Mouse (Mus musculus) embryonic facial prominence, embryonic 11.5 days (tissue): ENCODE results near the gene Rcn3. TPM values are rescaled to one million over a fixed set of nuclear protein-coding genes. Genes with fewer than 3 reads are reported as not detected.

Experiments
- ATAC-seq: fragments of 200-750 bp; cut with Nextera tagmentation; replicated peaks from 2 replicates; pipeline ENCODE4 v1.8.0; 2017; ENCODE audit warnings: low read depth; ENCODE audit not compliant: insufficient number of reproducible peaks, low FRiP score, low TSS enrichment
- DNase-seq: peaks from one replicate; pipeline ENCODE4 v3.0.0-alpha.2; 2015; ENCODE audit warnings: low spot score
- H3K27ac ChIP-seq: fragments of 300-500 bp; sonication (generic); replicated peaks from 2 replicates; pipeline ENCODE4 v1.5.1; 2014; ENCODE audit warnings: mild to moderate bottlenecking, low read depth, low read length, control low read depth
- H3K27me3 ChIP-seq: fragments of 300-500 bp; sonication (generic); 2 replicates; pipeline ENCODE4 v1.6.1; 2014; ENCODE audit warnings: mild to moderate bottlenecking, low read length, moderate library complexity, mixed read lengths; ENCODE audit not compliant: control insufficient read depth, insufficient read depth
- H3K36me3 ChIP-seq: fragments of 300-500 bp; sonication (generic); replicated peaks from 2 replicates; pipeline ENCODE4 v1.6.1; 2014; ENCODE audit warnings: low read depth, mild to moderate bottlenecking, low read length, moderate library complexity, mixed read lengths; ENCODE audit not compliant: control insufficient read depth, insufficient read depth
- H3K4me1 ChIP-seq: fragments of 300-500 bp; sonication (generic); 2 replicates; pipeline ENCODE4 v1.6.1; 2014; ENCODE audit warnings: low read length, mixed read lengths; ENCODE audit not compliant: control insufficient read depth, insufficient read depth
- H3K4me2 ChIP-seq: fragments of 300-500 bp; sonication (generic); 2 replicates; pipeline ENCODE4 v1.6.1; 2014; ENCODE audit warnings: low read depth, mild to moderate bottlenecking, control low read depth, low read length, moderate library complexity
- H3K4me3 ChIP-seq: fragments of 300-500 bp; sonication (generic); 2 replicates; pipeline ENCODE4 v1.5.1; 2014; ENCODE audit warnings: low read depth, low read length, control low read depth
- H3K9ac ChIP-seq: fragments of 300-500 bp; sonication (generic); replicated peaks from 2 replicates; pipeline ENCODE4 v1.6.1; 2014; ENCODE audit warnings: mild to moderate bottlenecking, control low read depth, low read length
- H3K9me3 ChIP-seq: fragments of 300-500 bp; sonication (generic); replicated peaks from 2 replicates; pipeline ENCODE4 v1.6.1; 2016; ENCODE audit warnings: mild to moderate bottlenecking, low read length, inconsistent platforms, mixed read lengths; ENCODE audit not compliant: control insufficient read depth
- WGBS: fragments of 180-500 bp; shearing (Covaris S2); extraction: QIAGEN DNeasy Blood & Tissue Kit; methylation state at CpG from one replicate; pipeline ENCODE4 v1.1.7; 2014; 5-methylcytosine and 5-hydroxymethylcytosine counted together
- polyA plus RNA-seq: library from polyadenylated mRNA; unstranded; fragments of >200 nt; fragmentation: Nextera tagmentation; extraction: Ambion mirVana; gene quantifications from 2 replicates; pipeline ENCODE4 v1.2.1, GENCODE M21; 2014

Rcn3 gene
- polyA plus RNA-seq, 1 experiment from 2014 or later: 221 TPM

DNA sequence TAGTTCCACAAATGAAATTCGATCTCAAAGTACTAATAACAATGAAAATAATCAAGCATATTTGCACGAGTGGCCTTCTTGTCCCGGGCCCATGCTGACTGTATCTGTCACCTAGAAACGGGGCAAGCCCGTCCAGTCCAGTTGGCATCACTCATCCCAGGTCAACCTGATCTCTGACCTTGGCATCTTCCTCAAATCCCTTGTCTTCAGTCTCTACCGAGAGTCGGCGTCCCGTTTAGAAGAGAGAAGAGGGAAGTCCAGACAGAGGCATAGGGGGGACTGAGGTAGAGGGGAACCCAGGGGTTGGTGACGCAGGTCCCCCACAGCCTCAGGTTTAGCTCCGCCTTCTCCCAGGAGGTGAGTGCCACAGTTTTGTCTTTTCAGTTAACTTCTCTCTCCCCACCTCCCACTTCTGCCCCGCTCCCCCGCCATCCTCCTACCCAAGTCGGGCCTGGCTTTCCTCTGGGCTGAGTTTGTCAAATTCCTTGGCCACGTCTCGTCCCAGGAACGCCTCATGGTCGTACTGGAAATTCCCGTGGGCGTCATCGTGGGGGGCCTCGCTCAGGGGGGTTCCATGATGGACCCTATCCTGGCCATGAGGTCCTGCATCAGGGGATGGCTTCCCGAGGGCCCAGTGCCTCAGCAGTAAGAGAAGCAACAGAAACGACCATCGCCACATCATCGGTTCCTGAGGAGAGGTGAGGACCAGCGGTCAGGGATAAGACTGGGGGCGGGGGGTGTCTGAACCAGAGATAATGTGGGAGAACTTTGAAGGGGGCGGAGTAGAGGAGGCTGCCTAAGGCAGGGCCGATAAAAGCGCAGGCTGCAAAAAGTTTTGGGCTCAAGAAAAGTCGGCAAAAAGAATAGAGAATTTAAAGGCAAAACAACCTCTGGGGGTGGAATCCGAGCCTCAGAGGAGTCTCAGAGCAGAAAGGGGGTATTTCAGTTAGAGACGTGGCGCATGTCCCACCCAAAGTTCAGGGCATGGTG, 725 bp downstream of the Rcn3 start:
- 11% methylated on average over 34 of the region's 35 CpGs for WGBS
- Histone ChIP-seq H3K4me2 (peak overlapping the region; percentile 58), H3K9me3 (no peaks in the 10 kb centered on the region), H3K27ac (peak overlapping the region; percentile 76), H3K36me3 (peaks cover 8% of the 10 kb centered on the region), H3K4me1 (no peaks in the 10 kb centered on the region), H3K4me3 (peak overlapping the region; percentile 56), H3K9ac (peak overlapping the region; percentile 66), H3K27me3 (no peaks in the 10 kb centered on the region)
- peak; percentile 53 for DNase-seq
- ATAC-seq: peak; percentile 53; the same call in 1 of the 2 replicates

DNA sequence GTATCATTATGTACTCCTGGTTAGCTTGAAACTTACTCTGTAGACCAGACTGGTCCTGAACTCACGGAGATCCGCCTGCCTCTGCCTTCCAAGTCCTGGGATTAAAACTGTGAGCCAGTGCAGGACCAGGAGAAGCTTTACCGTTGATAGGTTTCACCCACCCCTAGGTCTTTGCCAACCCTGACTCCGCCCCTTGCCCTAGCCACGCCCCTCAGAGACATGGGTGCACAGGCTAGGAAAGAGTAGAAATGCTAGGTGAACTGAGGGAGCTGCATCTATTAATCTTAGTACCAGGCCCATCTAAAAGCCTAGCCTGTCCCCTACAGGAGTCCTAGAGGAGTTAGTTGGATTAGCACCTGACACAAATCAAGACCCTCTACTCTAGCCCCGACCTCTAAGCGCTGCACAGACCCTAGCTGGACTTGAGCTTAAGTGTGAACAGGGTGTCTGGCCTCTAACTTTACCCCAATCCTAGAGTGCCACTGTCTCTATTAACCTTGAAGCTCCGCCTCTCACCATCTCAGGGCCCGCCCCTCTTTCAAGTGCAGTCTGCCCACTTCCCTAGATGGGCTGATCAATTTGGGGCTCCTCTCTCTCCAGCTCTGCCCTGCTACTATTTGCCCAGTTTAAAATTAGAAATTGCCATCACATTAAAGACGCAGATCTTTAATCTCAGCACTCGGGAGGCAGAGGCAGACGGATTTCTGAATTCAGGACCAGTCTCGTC, 1.6 kb downstream of the Rcn3 start:
- no peaks in the 10 kb centered on the region for H3K9me3 ChIP-seq
- peak overlapping the region; percentile 56; the same call in 1 of the 2 replicates for H3K4me3 ChIP-seq
- no peaks in the 10 kb centered on the region for H3K4me1 ChIP-seq
- H3K27me3 ChIP-seq: no peaks in the 10 kb centered on the region
- WGBS: 80% methylated on average over 13 of the region's 13 CpGs
- DNase-seq: no peak
- H3K36me3 ChIP-seq: peaks cover 12% of the 10 kb centered on the region
- no peak overlapping the region for H3K9ac ChIP-seq
- H3K4me2 ChIP-seq: peak overlapping the region; percentile 58
- ATAC-seq: no peak
- H3K27ac ChIP-seq: no peak overlapping the region

DNA sequence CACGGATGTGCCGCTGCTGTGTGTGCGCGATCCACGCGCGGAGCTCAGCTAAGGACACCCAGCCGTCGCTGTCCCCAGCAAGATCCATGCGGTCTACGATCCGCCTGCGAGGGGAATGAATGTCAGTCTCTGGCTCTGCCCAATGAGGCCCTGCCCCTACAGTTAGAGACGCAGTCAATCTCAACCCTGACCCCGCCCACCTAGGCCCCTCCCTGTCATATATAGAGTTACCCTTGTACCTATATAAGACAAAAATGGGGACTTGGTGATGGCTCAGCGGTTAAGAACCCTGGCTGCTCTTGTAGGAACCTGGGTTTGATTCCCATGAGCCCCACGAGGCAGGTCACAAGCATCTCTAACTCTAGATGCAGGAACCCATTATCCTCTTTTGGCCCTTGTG, 3.4 kb downstream of the Rcn3 start:
- H3K36me3 ChIP-seq: peaks cover 15% of the 10 kb centered on the region
- no peaks in the 10 kb centered on the region for H3K9me3 ChIP-seq
- H3K4me3 ChIP-seq: no peak overlapping the region
- H3K4me2 ChIP-seq: no peak overlapping the region
- H3K4me1 ChIP-seq: no peaks in the 10 kb centered on the region
- DNase-seq: no peak
- H3K9ac ChIP-seq: no peak overlapping the region
- no peak for ATAC-seq
- WGBS: 94% methylated on average over 17 of the region's 17 CpGs
- no peak overlapping the region for H3K27ac ChIP-seq
- no peaks in the 10 kb centered on the region for H3K27me3 ChIP-seq

DNA sequence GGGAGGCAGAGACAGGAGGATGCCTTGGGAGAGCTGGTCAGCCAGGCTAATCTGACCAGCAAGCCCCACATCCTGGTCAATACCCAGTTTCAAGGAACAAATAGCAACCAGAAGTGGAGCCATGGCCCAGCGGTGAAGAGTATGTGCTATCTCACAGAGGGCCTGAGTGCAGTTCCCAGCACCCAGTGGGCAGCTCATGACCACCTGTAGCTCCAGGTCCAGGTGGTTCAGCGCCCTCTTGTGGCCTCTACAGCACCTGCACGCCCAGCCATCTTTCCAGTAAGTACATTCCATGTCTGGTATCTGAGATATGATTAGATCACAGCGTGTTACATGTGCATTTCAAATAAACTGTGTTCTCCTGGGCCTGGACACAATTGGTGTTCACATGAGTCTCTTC, 5.9 kb downstream of the Rcn3 start:
- Histone ChIP-seq H3K9ac (no peak overlapping the region), H3K4me1 (no peaks in the 10 kb centered on the region), H3K4me2 (no peak overlapping the region), H3K9me3 (no peaks in the 10 kb centered on the region), H3K4me3 (no peak overlapping the region), H3K27me3 (no peaks in the 10 kb centered on the region), H3K27ac (no peak overlapping the region), H3K36me3 (peaks cover 20% of the 10 kb centered on the region)
- ATAC-seq (no peak), DNase-seq (no peak)
- 84% methylated on average over 4 of the region's 4 CpGs for WGBS

DNA sequence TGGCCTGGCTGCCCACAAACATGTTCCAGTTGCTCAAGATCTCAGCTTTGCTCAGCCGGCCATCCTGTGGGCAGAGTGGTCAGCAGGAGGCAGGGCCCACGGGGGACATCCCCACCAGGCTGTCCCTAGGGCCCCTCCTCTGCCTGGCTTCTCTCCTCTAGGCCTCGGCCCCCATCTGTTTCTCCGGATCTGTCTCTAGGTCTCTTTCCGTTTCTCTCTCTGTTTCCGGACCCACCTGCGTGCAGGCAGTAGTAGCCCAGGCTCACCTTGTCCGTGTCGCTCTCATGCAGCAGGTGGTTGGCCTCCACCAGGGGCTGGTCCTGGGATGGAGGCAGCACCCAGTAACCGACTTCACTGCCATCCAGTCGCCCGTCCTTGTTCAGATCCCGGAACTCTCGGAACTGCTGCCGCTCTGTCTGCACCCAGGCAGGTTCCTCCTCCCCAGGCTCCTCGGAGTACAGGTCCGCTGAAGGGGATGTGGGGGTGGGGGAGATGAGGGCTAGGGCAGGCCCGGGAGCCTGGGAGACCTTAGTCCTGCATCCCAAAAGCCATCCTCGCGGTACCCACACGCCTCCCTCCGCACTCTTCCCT, 8.6 kb downstream of the Rcn3 start:
- Histone ChIP-seq H3K4me1 (no peaks in the 10 kb centered on the region), H3K27ac (no peak overlapping the region), H3K36me3 (peaks cover 20% of the 10 kb centered on the region), H3K4me3 (no peak overlapping the region), H3K9ac (no peak overlapping the region), H3K27me3 (no peaks in the 10 kb centered on the region), H3K9me3 (no peaks in the 10 kb centered on the region), H3K4me2 (no peak overlapping the region)
- no peak for ATAC-seq
- 81% methylated on average over 22 of the region's 22 CpGs for WGBS
- no peak for DNase-seq

DNA sequence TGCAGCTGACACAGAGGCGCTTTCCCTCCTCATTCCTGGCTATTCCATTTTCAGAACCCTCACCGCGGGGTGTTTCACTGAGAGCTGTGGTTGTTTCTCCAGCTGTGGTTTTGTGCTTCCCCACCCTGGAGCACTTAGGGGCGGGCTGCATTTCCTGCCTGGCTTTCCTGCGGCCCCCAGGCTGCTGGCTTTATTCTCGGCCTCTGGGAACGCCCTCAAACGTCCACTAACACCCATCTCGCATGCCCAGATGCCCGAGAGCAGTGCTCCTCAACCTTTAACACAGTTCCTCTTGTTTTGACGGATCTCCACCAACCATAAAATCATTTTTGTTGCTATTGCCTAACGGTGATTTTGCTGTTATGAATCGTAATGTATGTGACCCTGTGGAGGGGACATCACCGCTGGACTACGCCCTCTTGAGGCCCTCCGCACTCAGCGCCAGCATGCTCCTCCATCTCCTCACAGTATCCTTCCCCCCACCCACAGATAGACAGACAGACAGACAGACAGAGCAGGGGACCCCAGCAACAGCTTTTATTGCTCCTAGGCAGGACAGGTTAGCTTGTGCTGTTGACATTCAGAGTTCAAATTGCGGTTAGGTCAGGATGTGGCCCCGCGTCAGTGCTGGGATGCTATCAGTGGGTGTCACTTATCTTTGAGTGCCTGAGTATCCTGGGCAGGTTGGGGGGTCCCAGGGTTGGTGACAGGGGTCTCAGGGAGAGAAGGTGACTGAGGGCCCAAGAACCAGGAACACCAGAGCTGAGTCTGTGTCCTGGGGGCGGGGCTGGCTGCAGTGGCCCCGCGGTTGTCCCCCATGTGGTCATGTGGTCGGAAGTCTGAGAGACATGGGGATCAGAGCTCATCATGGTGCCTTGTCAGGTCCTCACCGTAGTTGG, 9.4 kb downstream of the Rcn3 start:
- Histone ChIP-seq H3K4me2 (no peak overlapping the region), H3K4me3 (no peak overlapping the region), H3K27ac (0 out of 2 replicates have a peak overlapping the region, but pooled peaks have one; percentile 20), H3K27me3 (no peaks in the 10 kb centered on the region), H3K9me3 (no peaks in the 10 kb centered on the region), H3K9ac (no peak overlapping the region), H3K4me1 (no peaks in the 10 kb centered on the region), H3K36me3 (peaks cover 20% of the 10 kb centered on the region)
- WGBS: 63% methylated on average over 25 of the region's 25 CpGs
- DNase-seq (no peak), ATAC-seq (no peak)

DNA sequence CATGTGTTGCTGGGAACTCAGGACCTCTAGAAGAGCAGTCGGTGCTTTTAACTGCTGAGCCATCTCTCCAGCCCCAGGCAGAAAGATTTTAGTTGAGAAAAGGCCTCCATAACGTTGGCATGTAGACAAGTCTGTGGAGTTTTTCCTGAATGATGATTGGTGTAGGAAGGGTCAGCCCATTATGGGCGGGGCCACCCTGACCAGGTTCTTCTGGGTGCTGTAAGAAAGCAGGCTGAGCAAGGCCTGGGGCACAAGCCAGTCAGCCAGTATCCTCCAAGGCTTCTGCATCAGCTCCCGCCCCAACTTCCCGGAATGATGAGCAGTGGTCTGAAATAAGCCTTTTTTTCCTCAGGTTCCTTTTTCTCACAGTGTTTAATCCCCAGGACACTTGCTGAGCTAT, 11.0 kb downstream of the Rcn3 start:
- Histone ChIP-seq H3K9ac (no peak overlapping the region), H3K27me3 (no peaks in the 10 kb centered on the region), H3K4me2 (no peak overlapping the region), H3K27ac (no peak overlapping the region; the same call in 1 of the 2 replicates), H3K4me3 (no peak overlapping the region), H3K36me3 (peaks cover 9% of the 10 kb centered on the region), H3K9me3 (no peaks in the 10 kb centered on the region), H3K4me1 (no peaks in the 10 kb centered on the region)
- ATAC-seq: no peak
- WGBS: 38% methylated on average over 5 of the region's 5 CpGs
- no peak for DNase-seq
